Mouse (Mus musculus) CH12.LX (cell line): Measurements from ENCODE around the gene Slc25a48. TPM values are rescaled to one million over a fixed set of nuclear protein-coding genes. Genes with fewer than 3 reads are reported as not detected.

Experiments
- DNase-seq: peaks from one replicate; pipeline ENCODE4 v3.0.0-alpha.2; 2013; ENCODE audit errors: extremely low read depth
- H3K27ac ChIP-seq: 2 replicates; pipeline ENCODE4 v1.5.1; 2012; ENCODE audit warnings: low read depth, mild to moderate bottlenecking, control low read depth, moderate library complexity; ENCODE audit not compliant: insufficient read depth
- H3K27me3 ChIP-seq: replicated peaks from 2 replicates; pipeline ENCODE3; 2012; ENCODE audit warnings: inconsistent platforms
- H3K36me3 ChIP-seq, 2 experiments: replicated peaks in 1 of 2; 2 replicates each; pipeline versions ENCODE3 to v1.6.1; 2012; ENCODE audit warnings: inconsistent platforms in 1 of 2, low read length in 1 of 2, mild to moderate bottlenecking in 1 of 2, mixed read lengths in 1 of 2, moderate library complexity in 1 of 2; ENCODE audit not compliant: control insufficient read depth in 1 of 2, insufficient read depth in 1 of 2
- H3K4me1 ChIP-seq, 2 experiments: 2 replicates each; pipeline ENCODE4 v1.6.1; 2012; ENCODE audit warnings: inconsistent platforms in 1 of 2, moderate library complexity in 1 of 2; ENCODE audit not compliant: insufficient read depth in 2 of 2, control insufficient read depth in 1 of 2
- H3K4me2 ChIP-seq: 2 replicates; pipeline ENCODE4 v1.6.1; 2012; ENCODE audit warnings: low read depth, mild to moderate bottlenecking, control low read depth; ENCODE audit not compliant: poor library complexity, insufficient read depth, severe bottlenecking
- H3K4me3 ChIP-seq, 3 experiments: fragments of 150-350 bp in 1 of 3; sonication (generic) in 1 of 3; replicated peaks in 1 of 3; 2 replicates each; pipeline versions ENCODE3 to v1.5.1; 2011 to 2012; ENCODE audit warnings: low read depth in 2 of 3, low read length in 2 of 3, mild to moderate bottlenecking in 2 of 3, moderate library complexity in 2 of 3, control low read depth in 1 of 3, improper control_type of control experiment in 1 of 3, inconsistent platforms in 1 of 3, mixed read lengths in 1 of 3; ENCODE audit not compliant: poor library complexity in 1 of 3
- H3K79me2 ChIP-seq: replicated peaks from 2 replicates; pipeline ENCODE4 v1.6.1; 2012; ENCODE audit warnings: mild to moderate bottlenecking, moderate library complexity; ENCODE audit not compliant: control insufficient read depth, poor library complexity, insufficient read depth, severe bottlenecking; ENCODE audit errors: extremely low read depth
- H3K9ac ChIP-seq: 2 replicates; pipeline ENCODE4 v1.6.1; 2012; ENCODE audit warnings: low read depth, mild to moderate bottlenecking, control low read depth, moderate library complexity; ENCODE audit not compliant: insufficient read depth
- H3K9me3 ChIP-seq: replicated peaks from 2 replicates; pipeline ENCODE3; 2012; ENCODE audit warnings: low read length, inconsistent platforms, mixed read lengths
- BHLHE40 ChIP-seq: IDR thresholded peaks from 2 replicates; pipeline ENCODE4 v1.6.1; 2011; ENCODE audit warnings: mild to moderate bottlenecking, low read depth, low read length, improper control_type of control experiment
- CHD2 ChIP-seq: IDR thresholded peaks from 2 replicates; pipeline ENCODE4 v1.6.1; 2011; ENCODE audit warnings: low read length, improper control_type of control experiment
- E2F4 ChIP-seq: IDR thresholded peaks from 2 replicates; pipeline ENCODE4 v1.6.1; 2011; ENCODE audit warnings: low read depth, low read length, improper control_type of control experiment; ENCODE audit not compliant: insufficient replicate concordance
- EP300 ChIP-seq: IDR thresholded peaks from 2 replicates; pipeline ENCODE4 v1.6.1; 2011; ENCODE audit warnings: low read length, improper control_type of control experiment
- ETS1 ChIP-seq: conservative IDR thresholded peaks from 2 replicates; pipeline ENCODE4 v1.6.1; 2012; ENCODE audit warnings: low read depth, mild to moderate bottlenecking, inconsistent platforms, low read length, improper control_type of control experiment, moderate library complexity
- MEF2A ChIP-seq: IDR thresholded peaks from 2 replicates; pipeline ENCODE4 v1.6.1; 2014; ENCODE audit warnings: low read depth, mild to moderate bottlenecking, inconsistent platforms, low read length, improper control_type of control experiment, borderline replicate concordance
- MYC ChIP-seq: IDR thresholded peaks from 2 replicates; pipeline ENCODE4 v1.6.1; 2011; ENCODE audit warnings: low read depth, mild to moderate bottlenecking, improper control_type of control experiment, low read length
- NELFE ChIP-seq: IDR thresholded peaks from 2 replicates; pipeline ENCODE4 v1.6.1; 2011; ENCODE audit warnings: low read depth, low read length, improper control_type of control experiment
- NRF1 ChIP-seq: IDR thresholded peaks from 2 replicates; pipeline ENCODE4 v1.6.1; 2014; ENCODE audit warnings: low read depth, mild to moderate bottlenecking, inconsistent platforms, low read length, improper control_type of control experiment, moderate library complexity
- SMC3 ChIP-seq: IDR thresholded peaks from 2 replicates; pipeline ENCODE4 v1.6.1; 2011; ENCODE audit warnings: low read depth, low read length, improper control_type of control experiment
- UBTF ChIP-seq: IDR thresholded peaks from 2 replicates; pipeline ENCODE4 v1.6.1; 2012; ENCODE audit warnings: low read depth, mild to moderate bottlenecking, inconsistent platforms, low read length, improper control_type of control experiment, moderate library complexity
- USF2 ChIP-seq: conservative IDR thresholded peaks from 2 replicates; pipeline ENCODE4 v1.6.1; 2011; ENCODE audit warnings: low read depth, low read length, improper control_type of control experiment
- ZC3H11A ChIP-seq: IDR thresholded peaks from 2 replicates; pipeline ENCODE4 v1.6.1; 2012; ENCODE audit warnings: low read depth, mild to moderate bottlenecking, inconsistent platforms, low read length, improper control_type of control experiment
- ZNF384 ChIP-seq: IDR thresholded peaks from 2 replicates; pipeline ENCODE4 v1.6.1; 2012; ENCODE audit warnings: low read depth, low read length, improper control_type of control experiment, inconsistent platforms
- dilution Hi-C: fragments of 300-500 bp; cut with MboI; formaldehyde crosslinking; loops from 2 replicates; pipeline ENCODE4 v1.14.3; 2020; ENCODE audit warnings: low sequenced_read_pairs; ENCODE audit not compliant: extremely low pct_unique_long_range_greater_than_20kb, extremely low pct_ligation_motif_present
- in situ Hi-C: fragments of 300-500 bp; cut with MboI; formaldehyde crosslinking; loops from 3 replicates; pipeline ENCODE4 v1.14.3; 2019; ENCODE audit warnings: low sequenced_read_pairs, low pct_ligation_motif_present, low pct_unique_long_range_greater_than_20kb, mixed read lengths
- polyA plus RNA-seq: library from polyadenylated mRNA; unstranded; fragments of >175 nt; gene quantifications from 2 replicates; pipeline ENCODE4 v1.2.1, GENCODE M21; 2012; ENCODE audit warnings: low read depth; ENCODE audit not compliant: insufficient read length
- total RNA-seq, 2 experiments: library from RNA; depleted of rRNA; stranded (reverse); fragments of 300-350 nt in 1 of 2; fragments of >200 nt in 1 of 2; gene quantifications; 2 replicates each; pipeline ENCODE4 v1.2.3; 2012 to 2014

Slc25a48 gene
- total and polyA plus RNA-seq, 3 experiments, result not detected

DNA sequence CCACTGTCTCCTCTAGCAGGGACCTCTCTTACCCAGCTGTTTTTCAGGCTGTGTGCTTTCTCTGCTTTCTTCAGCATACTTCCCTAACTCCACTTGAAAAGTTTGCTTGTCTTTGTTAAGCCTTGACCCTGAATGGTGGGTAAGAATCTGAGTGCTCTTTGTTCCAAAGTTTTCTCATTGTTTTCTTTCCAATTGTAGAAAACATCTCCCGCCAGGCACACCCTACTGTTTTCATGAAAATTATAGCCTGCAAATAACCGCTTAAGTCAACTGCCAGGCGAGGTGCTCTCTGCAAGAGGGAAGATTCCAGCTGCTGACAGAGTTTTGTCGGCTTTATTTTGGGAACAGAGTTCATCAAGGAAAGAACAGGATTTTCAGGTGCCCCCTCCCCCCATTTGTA lies 37.0 kb upstream of the Slc25a48 start:
- peaks cover 6% of the 10 kb centered on the region for H3K27me3 ChIP-seq
- H3K4me3 ChIP-seq, result no peak overlapping the region
- no peak for TF ChIP-seq NELFE
- TF ChIP-seq ETS1, result no peak
- no peak for TF ChIP-seq SMC3
- no peak for TF ChIP-seq CHD2
- TF ChIP-seq UBTF, result no peak
- no peak for TF ChIP-seq MEF2A
- no peak for TF ChIP-seq E2F4
- no peak for TF ChIP-seq NRF1
- no peak for TF ChIP-seq MYC
- H3K36me3 ChIP-seq, result no peaks in the 10 kb centered on the region
- dilution Hi-C loops, result no loop called here
- in situ Hi-C loops, result no loop called here
- H3K4me2 ChIP-seq, result no peak overlapping the region
- no peaks in the 10 kb centered on the region for H3K9me3 ChIP-seq
- peaks cover 0 to 59% of the 10 kb centered on the region in 2 experiments; a peak in 3 of 4 replicates for H3K4me1 ChIP-seq
- H3K9ac ChIP-seq, result no peak overlapping the region
- no peak overlapping the region for H3K27ac ChIP-seq
- H3K79me2 ChIP-seq, result no peaks in the 10 kb centered on the region
- DNase-seq, result no peak

DNA sequence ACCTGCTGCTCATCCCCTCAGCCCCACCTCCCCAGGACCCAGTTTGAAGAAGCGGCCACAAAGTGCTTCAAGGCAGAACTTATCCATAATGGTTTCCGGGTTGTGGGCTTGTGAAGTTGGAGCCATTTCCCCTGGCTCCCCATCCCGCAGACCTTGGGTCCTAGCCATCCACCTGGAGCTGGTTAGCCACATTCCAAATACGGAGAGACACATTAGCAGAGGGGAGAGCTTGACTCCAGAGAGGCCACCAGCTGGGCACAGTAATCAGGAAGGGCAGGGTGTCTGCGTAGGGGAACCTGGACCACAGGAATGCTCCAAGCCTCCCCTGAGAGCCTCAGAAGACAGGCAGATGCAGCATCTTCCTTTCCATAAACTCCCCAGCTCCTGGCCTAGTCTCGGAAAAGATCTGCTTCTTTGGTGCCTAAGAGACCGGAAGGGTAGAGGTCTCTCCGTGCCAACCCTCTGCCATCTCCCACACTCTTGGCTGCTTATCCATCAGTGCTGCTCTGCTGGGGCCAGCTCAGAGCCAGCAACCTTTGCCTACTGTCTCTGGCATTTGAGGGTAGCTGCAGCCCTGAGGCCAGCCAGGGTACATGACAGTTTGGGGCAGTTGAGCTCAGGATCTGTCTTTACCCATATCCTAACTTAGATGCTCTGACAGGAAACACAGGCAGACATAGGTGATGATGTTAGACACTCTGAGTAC lies 34.6 kb upstream of the Slc25a48 start:
- Histone ChIP-seq H3K4me3 (no peak overlapping the region), H3K9me3 (no peaks in the 10 kb centered on the region), H3K27me3 (no peaks in the 10 kb centered on the region), H3K4me2 (no peak overlapping the region)
- no peak for TF ChIP-seq EP300
- TF ChIP-seq USF2, result no peak
- TF ChIP-seq ZNF384, result no peak
- TF ChIP-seq BHLHE40, result no peak
- no peak for TF ChIP-seq ZC3H11A
- TF ChIP-seq ETS1, result no peak
- TF ChIP-seq, all 38 proteins: peak for 0
- H3K36me3 ChIP-seq, result no peaks in the 10 kb centered on the region
- no peak overlapping the region for H3K9ac ChIP-seq
- dilution Hi-C loops (no loop called here), in situ Hi-C loops (no loop called here)
- no peaks in the 10 kb centered on the region for H3K79me2 ChIP-seq
- DNase-seq, result no peak
- no peak overlapping the region for H3K27ac ChIP-seq
- peaks cover 0 to 59% of the 10 kb centered on the region in 2 experiments; a peak in 3 of 4 replicates for H3K4me1 ChIP-seq
